Mouse (Mus musculus) heart, embryonic 14.5 days (tissue): ENCODE measurements around the gene Casz1. TPM values are rescaled to one million over a fixed set of nuclear protein-coding genes. Genes with fewer than 3 reads are reported as not detected.

Source experiments
- ATAC-seq: fragments of 200-750 bp; cut with Nextera tagmentation; 2 replicates; pipeline ENCODE4 v1.8.0; 2017; ENCODE audit warnings: low read depth, moderate TSS enrichment; ENCODE audit not compliant: insufficient number of reproducible peaks, insufficient read depth, low FRiP score
- H3K27ac ChIP-seq, 2 experiments: fragments of 200-500 bp in 1 of 2; fragments of 300-500 bp in 1 of 2; sonication (generic) in 1 of 2; replicated peaks in 1 of 2; 2 replicates each; pipeline ENCODE4 v1.5.1; 2012 to 2014; ENCODE audit warnings: low read depth in 2 of 2, low read length in 2 of 2, control low read depth in 1 of 2, mild to moderate bottlenecking in 1 of 2, mixed read lengths in 1 of 2; ENCODE audit not compliant: control insufficient read depth in 1 of 2, insufficient read depth in 1 of 2
- H3K27me3 ChIP-seq: fragments of 300-500 bp; sonication (generic); 2 replicates; pipeline ENCODE4 v1.6.1; 2014; ENCODE audit warnings: mild to moderate bottlenecking, low read length, control low read depth; ENCODE audit not compliant: control insufficient read depth, insufficient read depth
- H3K36me3 ChIP-seq: fragments of 300-500 bp; sonication (generic); 2 replicates; pipeline ENCODE4 v1.6.1; 2014; ENCODE audit warnings: mild to moderate bottlenecking, control low read depth, low read length, mixed read lengths; ENCODE audit not compliant: control insufficient read depth, insufficient read depth
- H3K4me1 ChIP-seq, 2 experiments: fragments of 200-500 bp in 1 of 2; fragments of 300-500 bp in 1 of 2; sonication (generic) in 1 of 2; 2 replicates each; pipeline ENCODE4 v1.6.1; 2012 to 2014; ENCODE audit warnings: low read length in 2 of 2, control low read depth in 1 of 2, mixed read lengths in 1 of 2; ENCODE audit not compliant: control insufficient read depth in 2 of 2, insufficient read depth in 2 of 2
- H3K4me2 ChIP-seq: fragments of 300-500 bp; sonication (generic); 2 replicates; pipeline ENCODE4 v1.6.1; 2014; ENCODE audit warnings: mild to moderate bottlenecking, low read length
- H3K4me3 ChIP-seq, 2 experiments: fragments of 200-500 bp in 1 of 2; fragments of 300-500 bp in 1 of 2; sonication (generic) in 1 of 2; 2 replicates each; pipeline ENCODE4 v1.5.1; 2012 to 2014; ENCODE audit warnings: low read length in 2 of 2, mild to moderate bottlenecking in 2 of 2, control low read depth in 1 of 2, low read depth in 1 of 2, moderate library complexity in 1 of 2; ENCODE audit not compliant: control insufficient read depth in 1 of 2, insufficient read depth in 1 of 2
- H3K9ac ChIP-seq: fragments of 300-500 bp; sonication (generic); 2 replicates; pipeline ENCODE4 v1.6.1; 2014; ENCODE audit warnings: mild to moderate bottlenecking, low read length
- H3K9me3 ChIP-seq: fragments of 300-500 bp; sonication (generic); 2 replicates; pipeline ENCODE4 v1.6.1; 2016; ENCODE audit warnings: low read length, control low read depth; ENCODE audit not compliant: control insufficient read depth
- WGBS: fragments of 180-500 bp; shearing (Covaris S2); extraction: QIAGEN DNeasy Blood & Tissue Kit; methylation state at CpG from one replicate; pipeline ENCODE4 v1.1.7; 2014; 5-methylcytosine and 5-hydroxymethylcytosine counted together
- polyA plus RNA-seq: library from polyadenylated mRNA; unstranded; fragments of >200 nt; fragmentation: Nextera tagmentation; extraction: Ambion mirVana; gene quantifications from 2 replicates; pipeline ENCODE4 v1.2.1, GENCODE M21; 2014

The Casz1 gene
- polyA plus RNA-seq, 1 experiment from 2014 or later, result 24.6 TPM

GRCm38 (mm10) chr4:148867721-148868397 is 63.6 kb downstream of the Casz1 start:
- Histone ChIP-seq H3K4me3 (no peak overlapping the region), H3K9ac (no peak overlapping the region), H3K4me1 (peaks cover 41 to 60% of the 10 kb centered on the region in 2 experiments), H3K9me3 (no peaks in the 10 kb centered on the region), H3K27me3 (no peaks in the 10 kb centered on the region), H3K4me2 (no peak overlapping the region), H3K27ac (0 out of 4 replicates have a peak overlapping the region, but pooled peaks of 1 of the 2 experiments have one; percentile 17), H3K36me3 (0 out of 2 replicates have a peak, but pooled peaks cover 4% of the 10 kb centered on the region)
- 70% methylated on average over 11 of the region's 11 CpGs for WGBS
- ATAC-seq, result no peak

GRCm38 (mm10) chr4:148869566-148869965 is 65.3 kb downstream of the Casz1 start:
- Histone ChIP-seq H3K9me3 (no peaks in the 10 kb centered on the region), H3K36me3 (0 out of 2 replicates have a peak, but pooled peaks cover 4% of the 10 kb centered on the region), H3K4me3 (no peak overlapping the region), H3K9ac (peak overlapping the region; percentile 50; the same call in 1 of the 2 replicates), H3K27ac (peak overlapping the region in 1 of 2 experiments; percentile 38; a peak in 1 of 4 replicates), H3K27me3 (no peaks in the 10 kb centered on the region), H3K4me1 (peaks cover 50 to 68% of the 10 kb centered on the region in 2 experiments), H3K4me2 (no peak overlapping the region)
- no peak for ATAC-seq
- WGBS, result 68% methylated on average over 7 of the region's 7 CpGs

GRCm38 (mm10) chr4:148870496-148870895 is 66.3 kb downstream of the Casz1 start:
- ATAC-seq, result no peak
- WGBS, result 85% methylated on average over 4 of the region's 4 CpGs
- H3K9ac ChIP-seq, result no peak overlapping the region
- H3K27ac ChIP-seq, result no peak overlapping the region
- no peak overlapping the region for H3K4me3 ChIP-seq
- H3K4me2 ChIP-seq, result no peak overlapping the region
- H3K27me3 ChIP-seq, result no peaks in the 10 kb centered on the region
- H3K4me1 ChIP-seq, result peaks cover 51 to 68% of the 10 kb centered on the region in 2 experiments
- no peaks in the 10 kb centered on the region for H3K9me3 ChIP-seq
- 0 out of 2 replicates have a peak, but pooled peaks cover under 1% of the 10 kb centered on the region for H3K36me3 ChIP-seq

GRCm38 (mm10) chr4:148871751-148872334 is 67.6 kb downstream of the Casz1 start:
- no peak overlapping the region for H3K4me3 ChIP-seq
- peak overlapping the region; percentile 16 for H3K4me2 ChIP-seq
- peak overlapping the region in 1 of 2 experiments; percentile 76; a peak in 2 of 4 replicates for H3K27ac ChIP-seq
- peaks cover 56 to 70% of the 10 kb centered on the region in 2 experiments for H3K4me1 ChIP-seq
- no peaks in the 10 kb centered on the region for H3K27me3 ChIP-seq
- whole genome bisulfite sequencing, result 24% methylated on average over 10 of the region's 10 CpGs
- peak; percentile 33; the same call in 1 of the 2 replicates for ATAC-seq
- H3K9me3 ChIP-seq, result no peaks in the 10 kb centered on the region
- H3K9ac ChIP-seq, result peak overlapping the region; percentile 13; the same call in 1 of the 2 replicates
- H3K36me3 ChIP-seq, result no peaks in the 10 kb centered on the region

- Histone ChIP-seq H3K4me1 (peaks cover 58 to 70% of the 10 kb centered on the region in 2 experiments), H3K27ac (peak overlapping the region; percentile 67 to 76), H3K4me3 (no peak overlapping the region), H3K27me3 (no peaks in the 10 kb centered on the region), H3K36me3 (no peaks in the 10 kb centered on the region), H3K9ac (peak overlapping the region; percentile 25; the same call in 1 of the 2 replicates), H3K4me2 (peak overlapping the region; percentile 16), H3K9me3 (no peaks in the 10 kb centered on the region)
- WGBS, result 70% methylated on average over 9 of the region's 9 CpGs
- ATAC-seq, result no peak
Measured at GRCm38 (mm10) chr4:148872372-148872771, 68.1 kb downstream of the Casz1 start.

GRCm38 (mm10) chr4:148872783-148873182 is 68.6 kb downstream of the Casz1 start:
- Histone ChIP-seq H3K4me1 (peaks cover 58 to 72% of the 10 kb centered on the region in 2 experiments), H3K27ac (peak overlapping the region; percentile 67 to 76), H3K36me3 (no peaks in the 10 kb centered on the region), H3K4me2 (peak overlapping the region; percentile 16), H3K9ac (peak overlapping the region; percentile 25; the same call in 1 of the 2 replicates), H3K27me3 (no peaks in the 10 kb centered on the region), H3K9me3 (no peaks in the 10 kb centered on the region), H3K4me3 (no peak overlapping the region)
- WGBS, result 28% methylated on average over 12 of the region's 12 CpGs
- ATAC-seq, result no peak

- no peaks in the 10 kb centered on the region for H3K36me3 ChIP-seq
- no peak for ATAC-seq
- WGBS, result 61% methylated on average over 9 of the region's 9 CpGs
- H3K4me3 ChIP-seq, result no peak overlapping the region
- H3K4me1 ChIP-seq, result peaks cover 73 to 80% of the 10 kb centered on the region in 2 experiments
- peak overlapping the region; percentile 76 to 97 for H3K27ac ChIP-seq
- H3K9me3 ChIP-seq, result no peaks in the 10 kb centered on the region
- peak overlapping the region; percentile 16 for H3K4me2 ChIP-seq
- H3K9ac ChIP-seq, result peak overlapping the region; percentile 38
- no peaks in the 10 kb centered on the region for H3K27me3 ChIP-seq
Measured at GRCm38 (mm10) chr4:148876166-148876565, 71.9 kb downstream of the Casz1 start.
